Mouse (Mus musculus) v-Abl transformed pro-B cells (cell line): ENCODE measurements around the gene Hsd17b1.

Experiments
- in situ Hi-C, 2 experiments: fragments of 400-800 bp; cut with MboI; formaldehyde crosslinking; loops; one replicate each; pipeline ENCODE4 v1.15.1; 2025; ENCODE audit not compliant: unreplicated experiment in 2 of 2

The Hsd17b1 gene

GRCm38 (mm10) chr11:101059473-101059872 is 18.7 kb upstream of the Hsd17b1 start:
- in situ Hi-C loops: loop anchor here (5.0 kb wide), 2 partner anchors 77 to 167 kb away; no protein-coding TSS in a partner anchor

DNA sequence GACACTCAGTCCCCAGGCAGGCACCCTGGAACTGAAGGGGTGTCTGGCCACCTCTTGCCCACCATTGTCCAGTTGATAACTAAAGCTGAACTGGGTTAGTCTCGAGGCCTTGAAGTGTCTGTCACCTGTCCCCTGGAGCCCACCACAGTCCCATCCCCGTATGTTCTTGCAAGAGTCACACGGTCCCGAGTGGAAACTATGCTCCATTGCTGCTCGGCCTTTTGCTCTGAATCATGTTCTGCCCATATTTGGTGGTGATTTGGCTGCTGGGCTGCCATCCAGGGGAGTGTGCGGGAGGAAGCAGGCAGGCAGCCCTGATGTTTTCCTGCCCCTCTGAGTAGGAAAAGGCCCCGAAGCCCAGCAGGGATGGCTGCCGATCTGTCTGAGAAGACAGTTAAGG is 18.1 kb upstream of the Hsd17b1 start:
- in situ Hi-C loops: no loop called here

DNA sequence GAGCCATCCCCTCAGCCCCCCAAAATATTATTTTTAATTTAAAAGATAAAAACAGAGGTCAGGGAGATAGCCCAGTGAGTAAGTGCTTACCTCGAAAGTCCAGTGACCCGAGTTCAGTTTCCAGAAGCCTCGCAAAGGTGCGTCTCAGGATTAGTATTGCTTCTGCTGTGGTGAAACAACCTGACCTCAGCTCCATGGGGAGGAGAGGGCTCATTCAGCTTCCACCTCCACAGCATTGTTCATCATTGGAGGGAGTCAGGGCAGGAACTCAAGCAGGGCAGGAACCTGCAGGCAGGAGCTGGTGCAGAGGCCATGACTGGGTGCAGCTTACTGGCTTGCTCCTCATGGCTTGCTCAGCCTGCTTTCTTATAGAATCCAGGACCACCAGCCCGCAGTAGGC is 17.2 kb upstream of the Hsd17b1 start:
- in situ Hi-C loops: no loop called here

GRCm38 (mm10) chr11:101062165-101062884 is 15.9 kb upstream of the Hsd17b1 start:
- in situ Hi-C loops: no loop called here

GRCm38 (mm10) chr11:101062971-101063675 is 15.1 kb upstream of the Hsd17b1 start:
- in situ Hi-C loops: no loop called here

DNA sequence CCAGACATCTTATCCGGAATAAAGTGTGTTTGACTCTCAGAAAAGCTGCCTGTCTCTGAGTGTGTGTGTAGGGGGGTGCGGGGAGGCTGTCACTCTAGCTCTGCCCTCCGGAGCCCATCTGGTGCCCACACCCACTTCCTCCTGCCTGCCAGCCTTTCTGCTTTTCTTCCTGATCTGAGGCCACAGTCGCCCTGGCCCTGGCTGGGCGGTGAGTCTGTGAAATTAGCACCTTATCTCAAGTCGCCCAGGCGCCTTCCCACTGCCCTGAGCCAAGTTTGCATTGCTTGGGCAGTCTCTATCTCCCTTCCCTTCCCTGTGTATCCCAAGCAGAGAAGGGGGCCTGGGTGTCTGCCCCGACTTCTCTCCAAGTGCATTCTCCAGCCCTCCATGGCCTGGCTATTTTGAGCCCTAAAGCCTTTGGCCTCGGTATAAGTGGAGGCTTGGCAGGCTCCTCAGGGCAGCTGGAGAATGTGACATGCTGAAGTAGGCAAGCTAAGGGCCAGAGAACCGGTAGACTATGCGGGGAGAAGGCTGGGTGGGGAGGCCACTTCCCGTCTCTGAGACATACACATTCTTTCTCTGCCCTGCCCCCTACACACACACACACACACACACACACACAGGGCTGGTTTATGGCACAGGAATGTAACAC is 14.4 kb upstream of the Hsd17b1 start:
- in situ Hi-C loops: no loop called here

GRCm38 (mm10) chr11:101064462-101064861 is 13.7 kb upstream of the Hsd17b1 start:
- in situ Hi-C loops: no loop called here

DNA sequence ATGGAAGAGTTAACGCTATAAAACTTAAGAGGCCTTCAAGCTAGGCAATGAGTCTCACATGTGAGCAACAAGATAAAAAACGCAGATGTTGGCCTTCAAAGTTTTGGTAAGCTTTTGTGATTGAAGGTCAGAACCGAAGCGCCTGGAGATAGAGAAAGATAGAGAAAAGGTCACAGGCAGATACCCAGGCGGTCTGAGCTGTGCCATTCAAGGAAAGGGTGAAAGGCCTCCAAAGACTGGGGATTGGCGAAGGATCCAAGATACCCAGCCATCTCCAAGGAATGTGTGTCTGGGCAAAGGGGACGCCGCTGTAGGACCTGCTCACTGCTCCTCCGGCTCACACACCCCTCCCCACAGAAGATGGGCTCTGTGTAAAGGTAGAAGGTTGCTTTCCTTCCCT is 13.2 kb upstream of the Hsd17b1 start:
- in situ Hi-C loops: no loop called here

GRCm38 (mm10) chr11:101066549-101067412 is 11.4 kb upstream of the Hsd17b1 start:
- in situ Hi-C loops: no loop called here

- in situ Hi-C loops: no loop called here
Observed at GRCm38 (mm10) chr11:101069391-101070188, 8.6 kb upstream of the Hsd17b1 start, which contains the start of gene Naglu. TSS of gene Naglu (plus strand) at chr11:101070012.

DNA sequence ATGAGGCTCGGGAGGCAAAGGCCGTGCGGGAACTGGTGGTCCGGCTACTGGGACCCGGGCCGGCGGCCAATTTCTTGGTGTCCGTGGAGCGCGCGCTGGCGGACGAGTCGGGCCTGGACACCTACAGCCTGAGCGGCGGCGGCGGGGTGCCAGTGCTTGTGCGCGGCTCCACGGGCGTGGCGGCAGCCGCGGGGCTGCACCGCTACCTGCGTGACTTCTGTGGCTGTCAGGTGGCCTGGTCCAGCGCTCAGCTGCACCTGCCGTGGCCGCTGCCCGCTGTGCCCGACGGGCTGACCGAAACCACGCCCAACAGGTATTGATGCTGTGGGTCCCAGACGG is 8.1 kb upstream of the Hsd17b1 start:
- in situ Hi-C loops: no loop called here

DNA sequence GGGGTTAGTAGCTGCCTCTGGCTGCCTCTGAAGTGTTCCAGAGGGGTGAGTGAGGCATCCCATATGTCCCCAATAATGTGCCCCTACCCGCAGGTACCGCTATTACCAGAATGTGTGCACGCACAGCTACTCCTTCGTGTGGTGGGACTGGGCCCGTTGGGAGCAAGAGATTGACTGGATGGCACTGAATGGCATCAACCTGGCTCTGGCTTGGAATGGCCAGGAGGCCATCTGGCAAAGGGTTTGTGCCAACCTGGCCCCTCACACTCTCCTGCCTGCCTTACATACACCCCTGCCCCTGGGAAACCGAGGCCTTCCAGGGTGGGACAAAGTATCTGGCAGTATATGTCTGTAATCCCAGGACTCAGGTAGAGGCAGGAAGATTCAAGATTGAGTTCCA is 7.2 kb upstream of the Hsd17b1 start:
- in situ Hi-C loops: no loop called here

- in situ Hi-C loops: no loop called here
Observed at GRCm38 (mm10) chr11:101071810-101072428, 6.3 kb upstream of the Hsd17b1 start.

GRCm38 (mm10) chr11:101079746-101080145 is 1.5 kb downstream of the Hsd17b1 start:
- in situ Hi-C loops: loop anchor here (5.0 to 25.0 kb wide), 4 partner anchors 38 to 358 kb away; partner anchors contain the start of genes Cntnap1 (in 1 of the 2), Ifi35 (in 1 of the 2), Plekhh3 (in 1 of the 2) and Ptges3l (in 1 of the 2)

GRCm38 (mm10) chr11:101080421-101080820 is 2.2 kb downstream of the Hsd17b1 start:
- in situ Hi-C loops: loop anchor here (5.0 to 25.0 kb wide), 4 partner anchors 37 to 357 kb away; partner anchors contain the start of genes Cntnap1 (in 1 of the 2), Ifi35 (in 1 of the 2), Plekhh3 (in 1 of the 2) and Ptges3l (in 1 of the 2)

GRCm38 (mm10) chr11:101081659-101082058 is 3.4 kb downstream of the Hsd17b1 start:
- in situ Hi-C loops: loop anchor here (5.0 to 25.0 kb wide), 4 partner anchors 36 to 356 kb away; partner anchors contain the start of genes Cntnap1 (in 1 of the 2), Ifi35 (in 1 of the 2), Plekhh3 (in 1 of the 2) and Ptges3l (in 1 of the 2)

DNA sequence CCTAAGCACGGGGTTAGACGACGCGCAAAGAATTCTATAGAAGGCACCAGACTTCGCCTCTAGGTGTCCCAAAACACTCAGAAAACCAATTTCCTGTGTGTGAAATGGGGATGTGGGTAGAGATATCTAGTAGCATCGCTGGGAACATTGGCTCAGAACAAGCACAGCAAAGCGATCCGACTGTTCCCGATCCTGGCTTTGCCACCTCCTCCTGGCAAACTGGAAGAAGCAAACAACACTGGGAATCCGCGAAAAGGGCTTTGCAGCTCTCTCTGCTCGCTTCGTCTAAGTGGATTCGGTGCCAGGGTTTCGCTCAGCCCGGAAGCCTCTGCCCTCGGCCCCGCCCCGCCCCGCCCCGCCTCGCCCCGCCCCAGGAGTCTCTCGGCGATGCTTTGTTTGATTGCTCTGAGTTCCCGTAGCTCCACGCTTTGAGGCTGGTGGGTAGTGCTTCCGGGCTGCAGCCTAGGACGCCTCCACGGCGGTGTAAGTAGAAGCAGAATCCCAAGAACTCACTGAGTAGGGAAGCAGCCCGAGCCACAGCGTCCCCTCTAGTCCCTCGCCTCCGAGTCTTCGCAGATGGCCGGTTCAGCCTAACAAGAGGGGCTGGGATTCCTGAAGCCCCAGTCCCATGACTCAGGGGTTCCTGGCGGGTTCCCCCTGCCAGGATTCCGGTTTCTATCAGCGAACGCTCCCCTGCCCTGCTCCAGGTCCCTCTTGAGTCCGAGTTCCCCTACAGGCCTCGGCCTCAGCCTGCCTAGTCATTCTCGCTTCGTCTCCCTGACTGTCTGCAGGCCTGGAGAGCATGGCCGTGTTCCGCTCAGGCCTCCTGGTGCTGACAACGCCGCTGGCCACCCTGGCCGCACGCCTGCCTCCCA is 4.2 kb downstream of the Hsd17b1 start, which contains the start of gene Coasy:
TSS of gene Coasy (plus strand) at position 358 of the 875 bp plus-strand sequence.
- in situ Hi-C loops: loop anchor here (5.0 to 25.0 kb wide), 4 partner anchors 35 to 355 kb away; partner anchors contain the start of genes Cntnap1 (in 1 of the 2), Ifi35 (in 1 of the 2), Plekhh3 (in 1 of the 2) and Ptges3l (in 1 of the 2)
